ENCODE assay signal across 7 mouse cellular contexts in the genomic region with DNA sequence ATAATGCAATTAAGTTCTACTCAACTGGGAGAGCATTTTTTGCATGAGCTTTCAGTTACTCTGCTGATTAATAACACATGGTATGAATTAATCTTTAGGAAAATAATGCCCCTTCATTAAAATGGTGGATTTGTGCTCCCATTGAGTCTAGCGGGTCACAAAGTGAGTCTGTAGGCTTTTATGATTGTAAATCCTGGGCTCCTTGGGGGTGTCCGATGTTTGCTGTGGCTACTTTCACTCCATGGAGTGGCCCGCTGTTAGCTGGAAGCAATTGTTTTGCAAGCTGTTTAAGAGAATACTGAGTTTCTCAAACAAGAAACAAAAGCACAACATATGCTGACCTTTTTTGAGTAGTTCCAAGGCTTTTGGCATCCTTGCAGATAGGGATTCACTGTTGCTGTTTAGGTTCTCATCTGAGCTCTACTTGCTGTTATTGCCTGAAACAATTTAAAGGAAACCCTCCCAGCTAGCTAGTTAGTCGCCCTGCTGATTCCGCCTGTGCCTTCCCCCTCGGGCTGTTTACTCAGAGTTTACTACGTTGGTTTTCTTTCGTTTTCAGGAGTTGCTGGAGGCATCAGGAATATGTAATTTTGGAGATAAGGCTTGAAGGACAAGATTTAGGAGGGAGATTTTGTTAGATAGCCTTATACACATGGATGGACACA. TPM values are rescaled to one million over a fixed set of nuclear protein-coding genes. Genes with fewer than 3 reads are reported as not detected.
DNase-seq lines count a peak whose midpoint lies in the region; ATAC-seq lines count a peak whose summit lies in the region.

No protein-coding gene starts in this region.

- no peak overlapping the region for H3K4me3 ChIP-seq in lung, embryonic 16.5 days (ENCODE audit: low read length)
- peak overlapping the region; percentile 78 for H3K4me3 ChIP-seq in forebrain, embryonic 12.5 days (replicated peaks)
- H3K4me3 ChIP-seq in limb, embryonic 13.5 days, result peak overlapping the region; percentile 98

- DNase-seq in lung, postnatal 10 days, result no peak
- DNase-seq in adrenal gland, adult 18-20 months (ENCODE audit: low spot score in 2 of 2), result no peak
- no peak for DNase-seq in urinary bladder, postnatal 4 days (ENCODE audit: low spot score in 2 of 2)
- DNase-seq in left cerebral cortex, postnatal 25 days (ENCODE audit: low spot score in 2 of 2), result no peak

- peaks cover 20% of the 10 kb centered on the region for H3K4me1 ChIP-seq in lung, embryonic 16.5 days (replicated peaks; ENCODE audit: control insufficient read depth, insufficient read depth, low read length)
- peaks cover 36% of the 10 kb centered on the region for H3K4me1 ChIP-seq in forebrain, embryonic 12.5 days
- H3K4me1 ChIP-seq in limb, embryonic 13.5 days, result peaks cover 52% of the 10 kb centered on the region

- no peak overlapping the region for H3K9ac ChIP-seq in lung, embryonic 16.5 days (ENCODE audit: low read length)
- peak overlapping the region; percentile 94; the same call in 1 of the 2 replicates for H3K9ac ChIP-seq in forebrain, embryonic 12.5 days
- peak overlapping the region; percentile 95 for H3K9ac ChIP-seq in limb, embryonic 13.5 days

- intact Hi-C loops in left cerebral cortex, postnatal 25 days (cut with DNase I), result no loop called here

- no peak overlapping the region for H3K27ac ChIP-seq in lung, embryonic 16.5 days (ENCODE audit: low read length)
- H3K27ac ChIP-seq in forebrain, embryonic 12.5 days, result no peak overlapping the region
- H3K27ac ChIP-seq in limb, embryonic 13.5 days, result peak overlapping the region; percentile 40

- 48% methylated on average over 8 of the region's 8 CpGs for WGBS in lung, embryonic 16.5 days
- WGBS in forebrain, embryonic 12.5 days, result 17% methylated on average over 8 of the region's 8 CpGs
- WGBS in limb, embryonic 13.5 days, result 6% methylated on average over 8 of the region's 8 CpGs

- H3K4me2 ChIP-seq in lung, embryonic 16.5 days (ENCODE audit: low read depth, low read length), result peak overlapping the region; percentile 99; the same call in 1 of the 2 replicates
- peak overlapping the region; percentile 89 for H3K4me2 ChIP-seq in forebrain, embryonic 12.5 days
- H3K4me2 ChIP-seq in limb, embryonic 13.5 days (replicated peaks), result peak overlapping the region; percentile 78

- no peak for ATAC-seq in lung, embryonic 16.5 days (ENCODE audit: low read depth)
- no peak for ATAC-seq in forebrain, embryonic 12.5 days (ENCODE audit: low FRiP score)
- no peak for ATAC-seq in limb, embryonic 13.5 days (ENCODE audit: low FRiP score, low read depth)

- no peaks in the 10 kb centered on the region for H3K36me3 ChIP-seq in lung, embryonic 16.5 days (ENCODE audit: control insufficient read depth, insufficient read depth, low read length)
- H3K36me3 ChIP-seq in forebrain, embryonic 12.5 days (replicated peaks), result no peaks in the 10 kb centered on the region
- no peaks in the 10 kb centered on the region; the same call in 1 of the 2 replicates for H3K36me3 ChIP-seq in limb, embryonic 13.5 days

- H3K27me3 ChIP-seq in lung, embryonic 16.5 days (ENCODE audit: control insufficient read depth, insufficient read depth, low read depth, low read length), result no peaks in the 10 kb centered on the region
- no peaks in the 10 kb centered on the region for H3K27me3 ChIP-seq in forebrain, embryonic 12.5 days
- no peaks in the 10 kb centered on the region for H3K27me3 ChIP-seq in limb, embryonic 13.5 days

- H3K9me3 ChIP-seq in lung, embryonic 16.5 days (ENCODE audit: control insufficient read depth, low read length), result no peaks in the 10 kb centered on the region
- H3K9me3 ChIP-seq in forebrain, embryonic 12.5 days, result no peaks in the 10 kb centered on the region
- H3K9me3 ChIP-seq in limb, embryonic 13.5 days, result no peaks in the 10 kb centered on the region

RNA-seq across cellular contexts. Expression of a gene that starts 2.6 kb away (rescaled TPM):
- polyA plus RNA-seq in lung, embryonic 16.5 days (2015; fragmentation: Nextera tagmentation; extraction: Ambion mirVana), result 2.4 and 2.5 TPM in 2 replicates
- 13.9 and 14.6 TPM in 2 replicates for polyA plus RNA-seq in forebrain, embryonic 12.5 days (2016; fragmentation: Nextera tagmentation; extraction: Ambion mirVana)
- polyA plus RNA-seq in limb, embryonic 13.5 days (2015; fragmentation: Nextera tagmentation; extraction: Ambion mirVana), result 11.8 and 12.6 TPM in 2 replicates
- 10 to 100 TPM; 19.8 to 31.1 TPM for total RNA-seq in adrenal gland, adult 18-20 months (2021)
- 10 to 100 TPM; 45.5 to 46.8 TPM for total RNA-seq in left cerebral cortex, postnatal 25 days (2021)
